Mouse (Mus musculus): ENCODE results near the gene Sowahb. TPM values are rescaled to one million over a fixed set of nuclear protein-coding genes. Genes with fewer than 3 reads are reported as not detected.

Gene Sowahb
- polyA plus RNA-seq (2012; rRNA removed; ENCODE audit: low replicate concordance), result 0.45 and 0.87 TPM in 2 replicates

GRCm38 (mm10) chr5:93044584-93045370 is at the start of gene Sowahb:
Sowahb (minus strand) TSS chr5:93045022.

GRCm38 (mm10) chr5:93092857-93093622 is 48.2 kb upstream of the Sowahb start, which contains the start of gene Sept11:
Sept11 (plus strand) TSS chr5:93093437.

Other genes with a start within 250 kb of the Sowahb start
- gene Sept11, start 48.4 kb upstream of the Sowahb start, polyA plus RNA-seq (2012; rRNA removed; ENCODE audit: low replicate concordance), result 29.1 and 57.9 TPM in 2 replicates
- 127 and 173 TPM in 2 replicates for gene Ccni, start 161.5 kb upstream of the Sowahb start, polyA plus RNA-seq (2012; rRNA removed; ENCODE audit: low replicate concordance)
- gene 2010109A12Rik, start 161.5 kb upstream of the Sowahb start, polyA plus RNA-seq (2012; rRNA removed; ENCODE audit: low replicate concordance), result 0.13 TPM in 1 of 2 replicates, not detected in the other
- 14.7 and 54.9 TPM in 2 replicates for gene Ccng2, start 222.2 kb upstream of the Sowahb start, polyA plus RNA-seq (2012; rRNA removed; ENCODE audit: low replicate concordance)